Mouse (Mus musculus) urinary bladder, postnatal 36 days (tissue): ENCODE data around the gene Lama2.
A peak's percentile ranks its signal among the peaks of the same experiment; 100 is the strongest.
"Not testable (repeated sequence)": the region's sequence is repeated elsewhere in the genome, so short reads cannot be mapped to it uniquely, and the experiment has no call there.

ENCODE experiments used
- DNase-seq, 2 experiments: peaks; one replicate each; pipeline ENCODE4 v3.0.0; 2022; ENCODE audit warnings: low spot score in 2 of 2, mixed read lengths in 1 of 2

Gene Lama2

DNA sequence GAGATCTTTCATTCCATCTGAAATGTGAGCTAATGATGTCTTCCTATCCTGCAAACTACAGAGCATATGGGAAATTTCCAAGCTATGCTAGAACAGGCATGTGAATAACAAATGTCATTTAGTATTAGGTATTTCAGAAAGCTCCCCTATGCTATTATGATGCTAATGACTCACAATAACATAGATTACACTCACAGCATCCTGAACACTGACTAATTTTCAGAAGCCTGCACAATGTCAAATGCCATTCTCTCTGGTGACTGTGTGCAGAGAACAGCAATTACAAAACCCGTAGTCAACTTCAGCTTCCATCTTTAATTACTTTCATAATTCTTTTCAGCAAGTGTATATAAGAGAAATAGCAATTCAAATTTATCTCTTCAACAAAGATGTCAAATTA lies 596.9 kb downstream of the Lama2 start:
- DNase-seq, result no peak

DNA sequence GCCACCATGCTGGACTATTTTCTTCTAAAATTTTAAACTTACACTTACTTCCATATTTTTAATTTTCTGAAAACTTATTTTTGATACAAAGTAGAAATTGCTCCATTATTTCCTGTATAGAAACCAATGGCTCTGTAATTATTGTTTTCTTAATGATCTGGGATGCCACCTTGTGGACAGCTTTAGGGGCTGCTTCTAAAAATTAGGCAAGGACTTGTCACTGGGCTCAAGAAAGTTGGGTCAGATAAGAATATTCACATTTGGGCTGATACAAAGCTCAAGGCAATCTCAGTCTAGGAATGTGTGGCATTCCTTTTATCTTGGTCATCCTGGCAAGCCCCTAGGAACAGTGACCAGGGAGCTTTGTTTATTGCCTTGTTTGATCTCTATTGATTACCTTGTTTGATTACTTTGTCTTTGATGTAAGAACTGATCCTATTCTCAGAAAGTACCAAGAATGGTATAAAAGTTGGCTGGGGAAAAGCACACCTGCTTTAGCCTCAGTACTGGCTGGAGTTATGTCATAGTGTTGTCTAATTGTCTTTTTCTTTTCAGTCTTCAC lies 606.7 kb downstream of the Lama2 start:
- no peak for DNase-seq

DNA sequence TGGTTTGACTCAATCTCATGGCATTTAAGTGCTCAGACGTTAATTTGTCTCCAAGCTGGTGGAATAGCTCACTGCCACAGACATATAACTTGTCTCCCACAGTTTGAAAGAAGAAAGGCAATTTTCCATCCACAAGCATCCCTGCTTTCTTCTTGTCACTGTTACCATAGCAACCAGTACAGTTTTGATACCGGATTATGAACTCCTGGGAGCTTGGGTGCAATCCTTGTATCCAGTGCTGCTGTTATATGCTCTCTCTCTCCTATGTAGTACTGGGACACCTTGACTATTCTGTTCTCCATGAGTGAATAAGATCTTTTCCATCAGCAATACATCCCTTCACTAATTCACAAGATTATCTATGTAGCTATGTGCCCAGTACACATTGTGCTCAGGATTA lies 612.2 kb downstream of the Lama2 start:
- no peak for DNase-seq

DNA sequence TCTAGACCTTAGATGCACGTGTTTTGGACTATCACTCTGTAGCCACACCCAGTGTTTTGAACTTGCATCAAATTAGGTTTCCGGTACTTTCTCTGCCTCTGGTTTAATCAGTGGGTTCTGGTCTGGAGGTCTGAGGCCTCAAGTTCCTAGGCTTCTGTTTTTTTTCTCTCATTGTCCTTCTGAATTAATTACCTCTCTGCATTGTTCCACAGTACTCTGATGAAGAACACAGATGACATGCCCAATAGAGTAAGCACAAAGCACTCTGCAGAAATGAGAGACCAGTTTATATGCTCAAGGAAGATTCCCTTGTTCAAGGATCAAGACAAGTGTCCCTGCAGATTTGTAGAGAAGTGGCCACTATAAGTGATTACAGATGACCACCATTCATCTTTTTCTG lies 613.8 kb downstream of the Lama2 start:
- no peak for DNase-seq

DNA sequence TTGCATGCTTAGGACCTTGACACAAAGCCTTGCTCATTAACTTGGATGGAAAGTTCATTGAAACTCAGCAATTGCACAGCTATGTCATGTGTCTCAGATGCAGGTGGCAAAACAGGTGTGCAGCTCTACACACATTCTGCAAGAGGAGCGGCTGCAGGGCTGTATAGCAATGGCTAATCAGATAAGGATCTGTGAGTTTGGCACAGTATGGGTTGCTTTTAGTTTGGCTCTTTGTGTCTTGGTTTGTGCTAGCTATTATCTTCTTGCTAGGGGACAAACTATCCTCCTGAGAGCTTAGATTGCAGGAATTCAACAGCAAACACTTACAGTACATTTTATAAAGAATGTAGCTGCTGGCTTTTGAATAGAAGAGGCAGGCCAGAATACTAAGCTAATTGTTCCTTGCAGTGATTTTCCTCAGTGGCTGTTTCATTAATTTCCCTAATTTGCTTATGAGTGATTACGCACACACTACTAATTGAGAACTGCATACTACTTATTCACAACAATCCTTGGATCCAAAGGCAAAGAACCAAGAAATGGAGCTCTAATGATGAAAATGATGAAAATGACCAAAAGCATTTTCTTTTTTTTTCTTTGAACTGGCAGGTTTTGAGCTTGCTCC lies 617.9 kb downstream of the Lama2 start:
- no peak for DNase-seq

DNA sequence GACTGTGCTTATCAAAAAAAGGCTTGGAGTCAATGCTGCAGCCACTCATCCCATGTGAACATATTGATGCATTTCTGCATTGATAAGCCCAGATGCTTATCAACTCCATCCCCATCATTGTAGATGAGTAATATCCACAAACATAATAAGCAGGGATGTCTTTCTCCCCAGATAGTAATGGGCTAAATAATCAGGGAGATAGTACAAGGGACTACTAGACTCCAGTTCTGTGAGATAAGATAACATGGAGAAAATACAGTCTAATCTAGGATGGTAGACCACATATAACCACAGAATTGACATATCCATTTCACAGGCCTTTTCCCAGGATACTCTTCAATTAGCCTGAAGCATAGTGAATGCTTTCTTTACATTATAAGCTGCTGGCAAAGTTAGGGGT lies 622.9 kb downstream of the Lama2 start:
- no peak for DNase-seq

DNA sequence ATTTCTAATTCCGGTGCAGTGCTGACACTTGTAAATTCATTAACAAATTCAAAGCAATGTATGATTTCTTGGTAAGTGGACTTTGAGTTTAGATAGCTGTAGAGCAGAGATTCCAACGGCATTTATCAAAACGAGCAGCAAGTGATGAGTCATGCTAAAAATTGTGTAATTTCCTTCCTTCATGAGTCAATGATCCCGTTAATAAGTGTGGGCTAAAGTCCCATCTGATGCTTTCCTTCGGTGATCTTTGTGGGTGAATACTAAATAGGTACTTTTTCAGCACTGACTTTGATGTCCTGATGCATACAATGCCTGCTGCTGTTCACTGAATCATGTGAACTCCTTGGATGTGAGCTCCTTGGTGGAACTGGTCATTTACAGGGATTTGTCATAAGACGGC lies 623.6 kb downstream of the Lama2 start:
- no peak for DNase-seq

DNA sequence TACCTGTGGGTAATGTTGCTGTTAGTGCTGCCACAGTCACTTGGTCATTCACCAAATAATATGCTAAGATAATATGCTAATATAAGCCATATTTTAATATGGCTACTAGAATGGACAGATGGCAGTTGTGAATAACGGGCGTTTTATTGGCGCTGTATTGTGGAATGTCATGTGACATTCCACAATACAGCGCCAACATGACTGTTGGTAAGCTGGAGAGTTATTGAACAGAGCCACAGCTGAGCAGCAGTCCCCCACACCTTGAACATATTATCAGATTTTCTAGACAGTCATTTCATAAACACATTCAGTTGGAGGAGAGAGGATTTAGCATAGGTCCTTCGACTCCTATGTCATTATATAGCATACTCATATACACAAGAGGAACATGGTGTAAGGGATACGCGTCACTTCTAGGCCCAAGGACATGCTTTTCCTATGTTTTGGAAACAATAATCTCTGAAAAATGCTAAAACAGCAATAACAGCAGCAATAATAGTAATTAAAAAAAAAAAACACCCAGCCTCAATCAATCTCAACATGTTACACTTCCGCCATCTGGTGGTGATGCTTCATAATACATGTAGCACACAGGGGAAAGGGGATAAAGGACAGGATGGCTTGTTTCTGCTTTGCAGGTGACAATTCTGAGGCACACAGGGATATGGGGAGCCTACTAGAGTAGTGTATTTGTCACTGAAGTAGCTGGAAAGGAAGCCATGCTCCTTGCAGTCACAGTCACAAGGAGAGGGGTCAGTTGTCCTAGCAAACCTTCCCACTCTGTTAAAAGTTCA lies 624.2 kb downstream of the Lama2 start:
- peak; percentile 9 to 35 for DNase-seq

DNA sequence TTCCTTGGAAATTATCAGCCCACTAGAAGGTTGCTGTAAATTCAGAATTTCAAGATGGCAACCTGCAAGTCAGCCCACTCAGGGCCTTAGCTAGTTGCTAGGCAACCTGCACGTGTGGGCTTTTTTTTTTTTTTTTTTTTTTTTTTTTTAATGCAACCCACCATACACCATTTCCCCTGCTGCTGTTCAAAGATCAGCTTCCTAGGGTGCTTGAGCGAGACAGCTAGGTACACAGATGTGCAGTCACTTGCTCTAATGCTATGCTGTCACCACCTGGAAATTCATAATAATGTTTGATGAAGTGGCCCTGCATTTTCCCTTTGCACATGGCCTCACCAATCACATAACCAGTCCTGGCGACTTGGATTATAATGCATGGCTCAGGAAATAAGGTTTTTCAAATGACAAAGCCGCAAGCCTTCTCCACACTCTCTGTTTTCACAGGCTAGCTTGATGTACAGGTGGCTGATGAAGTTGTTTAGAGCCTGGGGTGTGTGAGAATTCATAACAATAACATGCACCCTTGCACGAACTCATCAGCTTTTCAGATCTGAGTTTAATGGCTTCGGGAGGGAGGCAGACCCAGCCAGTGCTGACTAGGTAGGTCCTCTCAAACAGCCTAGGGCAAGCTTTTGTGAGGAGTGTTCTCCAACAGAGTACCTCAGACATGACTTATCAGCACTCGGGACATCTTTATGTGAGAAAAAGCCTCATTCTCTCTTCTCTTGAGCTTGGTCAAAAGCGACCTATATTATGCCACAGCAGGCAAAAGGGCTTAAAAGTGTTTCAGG lies 625.4 kb downstream of the Lama2 start:
- no peak for DNase-seq

DNA sequence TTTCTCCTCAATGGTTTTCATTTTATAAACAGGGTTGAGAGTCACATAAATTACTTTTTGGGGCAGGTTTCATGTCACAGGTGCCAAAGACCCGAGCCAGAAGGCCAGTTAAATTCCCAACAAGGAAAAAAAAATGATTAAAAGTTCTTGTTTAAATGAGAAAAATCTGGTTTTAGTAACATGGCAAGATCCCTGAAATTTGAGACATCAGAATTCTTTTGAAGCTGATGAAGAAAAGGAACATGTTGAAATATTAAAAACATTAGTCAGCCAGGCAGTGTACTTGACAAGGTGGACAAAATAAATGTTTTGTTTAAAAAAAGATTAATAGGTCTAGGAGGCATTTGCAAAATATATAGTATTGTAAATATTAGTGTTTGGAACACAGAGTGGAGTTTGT lies 634.1 kb downstream of the Lama2 start:
- no peak for DNase-seq

DNA sequence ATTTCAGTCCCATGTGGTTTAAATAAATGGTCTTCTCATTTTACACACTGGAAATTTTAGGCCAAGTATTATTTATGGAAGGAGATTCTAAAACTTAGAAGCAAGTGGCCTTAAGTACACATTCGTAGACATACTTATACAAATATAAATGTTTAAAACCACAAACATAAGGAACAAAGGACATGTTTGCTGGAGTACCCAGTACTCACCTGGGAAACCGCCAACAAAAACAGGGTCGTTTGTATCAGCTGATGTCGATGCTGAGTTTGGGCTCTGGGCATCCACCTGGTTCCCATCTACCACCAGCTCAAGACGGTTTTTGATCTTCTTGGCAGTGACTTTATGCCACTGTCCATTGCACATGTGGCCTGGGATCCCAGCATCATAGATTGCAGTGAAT lies 635.5 kb downstream of the Lama2 start:
- DNase-seq, result not testable (repeated sequence)

DNA sequence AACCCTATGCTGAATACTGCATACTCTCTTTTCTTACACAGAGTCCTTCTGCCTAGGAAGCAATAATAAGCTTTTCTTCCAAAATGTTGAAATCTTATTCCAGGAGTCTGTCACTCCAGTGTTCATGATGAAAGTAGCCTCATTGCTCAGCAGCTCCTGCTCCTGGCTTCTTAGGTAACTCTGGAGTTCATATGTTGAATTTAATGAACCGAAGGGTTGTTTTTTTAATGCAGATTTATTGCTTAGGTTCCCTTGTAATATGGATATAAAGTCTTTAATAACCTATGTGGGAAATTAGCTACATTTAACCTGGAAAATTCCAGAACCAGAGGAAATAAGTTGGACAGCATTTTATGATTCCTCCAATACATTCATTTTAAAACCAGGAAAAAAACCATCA lies 636.0 kb downstream of the Lama2 start:
- DNase-seq, result no peak

DNA sequence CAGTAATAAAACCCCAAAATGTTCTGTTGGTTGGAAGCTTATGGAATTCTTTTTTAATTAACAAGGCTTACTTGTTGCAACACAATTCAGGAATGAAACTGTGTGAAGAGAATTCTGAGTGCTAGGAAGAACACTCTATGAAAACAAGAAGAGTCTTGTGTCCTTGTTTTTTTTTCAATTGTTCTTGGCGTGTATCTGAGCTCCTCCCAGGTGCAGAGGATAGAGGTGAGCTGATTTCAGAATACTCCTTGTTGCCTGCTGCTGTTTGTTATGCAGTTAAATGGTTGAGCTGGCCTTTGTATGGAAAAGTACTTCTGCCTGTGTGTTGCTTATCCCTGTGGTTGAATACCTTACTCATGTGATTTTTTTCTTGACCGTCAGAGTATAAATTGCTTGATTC lies 636.9 kb downstream of the Lama2 start:
- no peak for DNase-seq

DNA sequence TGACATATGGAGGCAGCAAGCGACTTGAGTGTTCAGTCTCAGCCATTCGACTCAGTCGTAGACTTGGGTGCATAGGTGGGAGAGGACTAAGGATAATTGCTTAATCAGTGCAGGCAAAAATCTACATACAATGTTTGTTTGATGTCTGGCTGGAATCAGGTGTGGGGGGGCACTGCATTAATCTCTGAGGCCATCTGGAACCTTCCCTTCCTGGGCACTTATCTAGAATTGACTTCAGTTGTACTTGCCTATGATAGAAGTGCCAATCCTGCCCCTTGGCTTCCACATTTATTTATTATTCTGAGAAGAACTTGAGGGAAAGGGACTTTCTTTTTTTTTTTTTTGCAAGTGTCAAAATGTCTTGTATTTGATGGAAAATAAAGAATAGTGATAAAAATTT lies 644.2 kb downstream of the Lama2 start:
- DNase-seq, result no peak

DNA sequence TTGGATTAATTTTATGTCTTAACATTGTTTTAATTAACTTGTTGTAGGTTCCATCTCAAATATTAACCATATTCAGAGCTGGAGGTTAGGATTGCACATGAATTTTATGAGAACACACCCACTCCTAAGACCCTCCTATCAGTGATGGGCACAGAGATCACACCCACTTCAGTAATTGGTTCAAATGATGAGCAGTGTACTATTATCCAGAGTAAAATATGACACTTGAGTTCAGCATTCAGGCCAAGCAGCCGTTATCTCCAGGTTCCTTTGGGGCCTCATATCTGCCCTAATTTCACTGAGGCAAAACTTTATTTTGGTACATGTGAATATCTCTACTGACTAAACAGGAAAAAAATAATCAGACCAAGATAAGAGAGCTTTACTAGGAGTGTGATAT lies 645.3 kb downstream of the Lama2 start:
- DNase-seq, result no peak

DNA sequence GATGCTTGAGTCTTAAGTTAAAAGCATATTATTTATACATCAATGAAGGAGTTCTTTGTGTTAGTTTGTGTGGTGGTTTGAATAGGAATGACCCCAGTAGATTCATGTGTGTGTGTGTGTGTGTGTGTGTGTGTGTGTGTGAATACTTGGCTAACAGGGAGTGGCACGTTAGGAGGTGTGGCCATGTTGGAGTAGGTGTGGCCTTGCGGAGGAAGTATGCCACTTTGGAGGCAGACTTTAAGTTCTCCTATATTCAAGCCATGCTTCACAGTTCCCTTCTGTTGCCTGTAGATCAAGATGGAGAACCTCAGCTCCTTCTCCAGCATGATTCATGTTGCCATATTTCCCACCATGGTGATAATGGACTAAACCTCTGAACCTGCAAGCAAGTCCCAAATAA lies 646.0 kb downstream of the Lama2 start:
- no peak for DNase-seq

DNA sequence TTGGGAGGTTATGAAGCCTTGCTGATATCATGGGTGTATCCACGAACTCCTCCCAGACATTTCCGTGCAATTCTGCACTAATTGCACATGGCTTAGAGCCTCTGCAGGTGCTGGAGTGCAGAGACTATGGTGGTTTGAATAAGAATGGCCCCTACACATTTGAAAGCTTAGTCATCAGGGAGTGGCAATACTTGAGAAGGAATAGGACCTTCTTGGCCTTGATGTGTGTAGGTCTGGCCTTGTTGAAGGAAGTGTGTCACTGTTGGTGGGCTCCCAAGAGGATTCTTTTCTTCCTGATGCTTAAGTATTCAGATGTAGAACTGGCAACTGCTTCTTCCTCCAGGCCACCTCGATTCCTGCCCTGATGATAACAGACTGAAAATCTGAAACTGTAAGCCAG lies 661.0 kb downstream of the Lama2 start:
- no peak for DNase-seq

DNA sequence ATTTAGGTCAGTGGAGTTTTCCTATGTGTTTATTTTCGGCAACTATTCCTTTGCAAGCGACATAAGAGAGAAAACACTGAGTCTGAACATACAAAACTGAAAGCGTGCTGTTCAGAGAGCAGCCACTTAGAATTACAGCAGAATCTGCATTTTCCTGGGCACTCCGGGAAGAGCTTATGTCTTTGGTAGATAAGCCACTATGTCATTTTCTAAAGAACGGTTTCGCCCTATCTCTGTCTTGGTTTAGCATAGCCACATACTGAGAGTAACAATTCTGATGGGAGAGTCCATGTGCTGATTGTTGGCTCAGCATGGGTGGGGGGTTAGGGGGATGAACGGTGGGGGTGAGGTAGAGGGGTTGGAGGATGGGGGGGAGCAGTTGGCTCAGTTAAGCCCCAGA lies 669.1 kb downstream of the Lama2 start:
- DNase-seq, result no peak

DNA sequence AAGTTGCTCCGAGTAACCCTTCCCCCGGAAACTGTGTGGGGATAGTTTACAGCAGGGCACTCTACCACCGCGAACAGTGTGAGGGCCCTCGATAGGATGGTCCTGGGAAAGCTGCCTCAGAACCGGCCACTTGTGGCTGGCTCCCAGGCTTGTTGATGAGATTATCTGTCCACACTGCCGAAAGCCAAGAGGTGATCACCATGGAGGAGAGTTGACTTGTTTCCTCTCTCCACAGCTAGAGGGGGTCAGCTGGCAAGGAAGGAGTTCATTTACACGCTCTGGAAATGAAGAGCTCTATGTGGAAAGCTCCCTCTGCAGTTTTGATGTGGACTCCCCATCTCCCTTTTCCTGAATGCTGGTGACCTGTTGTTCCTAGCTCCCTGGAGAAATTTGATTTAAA lies 669.9 kb downstream of the Lama2 start:
- no peak for DNase-seq

DNA sequence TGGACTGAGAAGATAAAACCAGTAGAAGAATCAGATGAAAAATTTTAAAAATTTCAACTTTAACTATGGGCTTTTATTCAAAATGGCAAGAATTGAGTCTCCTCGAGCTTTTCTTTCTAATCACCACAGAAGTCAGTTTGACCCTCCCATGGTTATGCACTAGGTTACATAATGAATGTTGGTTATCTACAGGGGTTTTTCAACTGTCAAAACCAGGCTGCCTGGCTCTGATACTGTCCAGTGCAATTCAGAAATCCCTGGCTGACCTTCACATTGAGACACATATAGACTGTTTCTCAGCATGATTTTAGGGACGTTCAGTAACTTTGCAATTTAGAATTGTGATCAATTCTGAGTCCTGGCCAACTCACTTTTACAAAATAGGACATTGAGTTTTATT lies 671.2 kb downstream of the Lama2 start:
- DNase-seq, result no peak

DNA sequence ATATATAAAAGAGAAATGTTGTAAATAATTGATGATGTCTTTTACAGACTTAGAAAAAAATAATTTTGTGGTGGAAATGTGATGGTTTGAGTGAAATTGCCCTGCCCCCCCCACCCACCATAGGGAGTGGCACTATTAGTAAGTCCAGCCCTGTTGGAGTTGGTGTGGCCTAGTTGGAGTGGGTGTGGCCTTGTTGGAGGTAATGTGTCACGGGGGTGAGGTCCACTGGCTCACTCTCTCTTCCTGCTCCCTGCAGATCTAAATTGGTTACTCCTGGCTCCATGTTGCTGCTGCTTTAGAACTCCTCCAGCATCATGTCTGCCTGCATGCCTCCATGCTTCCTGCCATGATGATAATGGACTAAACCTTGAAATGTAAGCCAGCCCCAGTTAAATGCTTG lies 680.0 kb downstream of the Lama2 start:
- DNase-seq, result no peak

DNA sequence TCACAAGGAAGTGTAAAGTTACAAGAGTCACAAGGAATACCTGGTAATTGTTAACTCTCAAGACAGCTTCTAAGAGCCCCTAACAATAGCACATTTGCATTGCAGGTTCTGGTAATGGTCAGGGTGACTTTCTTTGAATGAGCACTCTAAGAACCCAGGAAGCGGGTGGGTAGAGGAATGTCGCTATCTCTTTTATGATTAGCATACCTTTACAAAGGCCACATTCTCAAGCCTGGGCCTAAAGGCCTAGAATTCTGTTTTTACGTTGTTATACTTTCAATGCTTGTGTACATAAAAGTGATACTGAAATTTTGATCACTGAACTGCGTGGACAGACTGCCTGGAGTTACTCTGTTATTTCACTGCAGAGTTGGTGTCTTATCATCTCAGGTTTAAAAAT lies 681.1 kb downstream of the Lama2 start:
- DNase-seq, result not testable (repeated sequence)

DNA sequence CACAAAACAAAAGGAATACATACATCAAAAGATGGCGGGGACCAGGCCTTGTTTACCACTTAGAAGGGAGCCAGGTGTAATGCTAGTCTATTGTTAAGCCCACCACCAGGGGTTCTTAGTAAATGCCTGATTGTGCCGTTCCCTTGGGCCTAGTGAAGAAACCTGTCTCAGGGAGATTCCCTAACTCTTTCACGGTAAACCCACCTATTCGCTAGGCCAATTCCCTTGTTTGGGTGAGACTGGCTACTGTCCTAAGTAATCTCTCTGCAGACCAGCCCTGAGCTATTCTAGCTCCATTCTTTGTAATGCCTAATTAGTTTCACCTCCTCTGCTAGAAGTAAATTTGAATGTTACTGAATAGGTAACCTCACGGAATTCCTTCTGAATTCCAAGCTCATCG lies 683.5 kb downstream of the Lama2 start:
- DNase-seq, result not testable (repeated sequence)
